In the genomic region with DNA sequence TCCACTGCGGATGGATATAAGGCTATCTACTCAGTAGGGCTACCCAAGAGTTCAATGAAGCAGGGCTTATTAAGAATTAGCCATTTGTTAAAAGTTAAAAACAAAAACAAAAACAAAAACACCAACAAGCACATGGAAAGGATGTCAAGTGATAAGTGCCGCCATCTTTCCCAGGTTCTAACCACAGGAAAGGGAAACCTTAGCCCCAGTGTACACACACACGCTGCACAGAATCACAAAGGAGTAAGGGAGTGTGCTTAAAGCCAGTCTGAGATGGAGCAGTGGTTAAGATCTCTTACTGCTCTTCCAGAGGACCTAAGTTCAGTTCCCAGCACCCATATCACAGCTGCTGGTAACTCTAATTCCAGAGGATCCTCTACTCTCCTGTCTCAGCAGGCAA, we compare ENCODE assay signal across 16 mouse cellular contexts.
"Had no signal": no experiment of that assay in that cellular context is flagged by ENCODE, and none has a peak within 500 bp of the region (broad histone marks: within the 10 kb centered on the region; RNA-seq: fewer than 3 reads in every experiment).

No protein-coding gene starts in this region.

- H3K27me3 ChIP-seq: limb, embryonic 15.5 days; liver, embryonic 12.5 days; midbrain, embryonic 12.5 days had no signal

- DNase-seq: kidney, adult 11 months; kidney, adult 9 months; kidney, postnatal 36 days; layer of hippocampus, adult 9-11 months; layer of hippocampus, postnatal 36 days; lung, embryonic 14.5 days; lung, postnatal 10 days; lung, postnatal 4 days; right cerebral cortex, postnatal 14 days; thymus, postnatal 4 days had no signal

- H3K4me2 ChIP-seq: limb, embryonic 15.5 days; lung, embryonic 14.5 days; midbrain, embryonic 12.5 days had no signal

- H3K4me3 ChIP-seq: limb, embryonic 15.5 days; liver, embryonic 12.5 days; midbrain, embryonic 12.5 days had no signal

- ATAC-seq: liver, embryonic 12.5 days; midbrain, embryonic 16.5 days had no signal

- H3K36me3 ChIP-seq: limb, embryonic 15.5 days; midbrain, embryonic 12.5 days had no signal

- H3K9me3 ChIP-seq: limb, embryonic 15.5 days; liver, embryonic 12.5 days; midbrain, embryonic 12.5 days had no signal

- H3K27ac ChIP-seq: kidney, postnatal 0 days; limb, embryonic 15.5 days; midbrain, embryonic 12.5 days; stomach, postnatal 0 days had no signal

- H3K9ac ChIP-seq: limb, embryonic 15.5 days; lung, embryonic 14.5 days; midbrain, embryonic 12.5 days had no signal
